Mouse (Mus musculus): ENCODE results near the gene Arhgap27. TPM values are rescaled to one million over a fixed set of nuclear protein-coding genes. Genes with fewer than 3 reads are reported as not detected.

Arhgap27 gene
- total and polyA plus RNA-seq, 3 experiments: 11.8 to 30.9 (median 26.1) TPM

DNA sequence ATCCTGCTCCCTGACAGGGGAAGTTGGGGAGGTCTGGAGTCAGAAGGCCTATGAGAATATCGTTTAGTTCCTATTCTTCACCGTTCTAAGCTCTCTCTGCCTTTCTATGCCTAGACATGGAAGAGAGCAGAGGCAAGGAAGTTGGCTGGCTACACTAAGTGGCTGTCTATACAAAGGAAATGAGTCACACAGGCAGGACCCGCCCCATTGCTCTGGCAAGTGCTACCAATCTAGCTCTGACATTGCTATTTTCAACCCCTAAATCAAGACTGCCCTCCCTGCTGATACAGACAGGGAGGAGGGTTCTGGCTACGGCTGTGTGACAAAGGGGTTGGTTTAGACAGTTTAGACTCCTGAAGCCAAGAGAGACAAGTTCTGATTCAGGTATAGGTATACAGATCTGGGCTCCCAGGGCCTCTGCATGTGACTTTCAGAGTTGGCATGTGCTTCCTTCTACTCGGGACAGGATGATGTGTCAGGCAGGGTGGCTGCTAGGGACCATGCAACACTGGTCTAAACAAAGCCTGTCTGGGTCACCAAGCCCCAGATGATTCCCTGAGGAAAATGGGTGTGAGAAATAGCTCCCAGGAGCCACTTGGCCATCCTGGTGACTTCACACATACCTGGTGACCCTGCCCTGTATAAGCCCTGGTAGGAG, 18.6 kb upstream of the Arhgap27 start:
- H3K27ac ChIP-seq (ENCODE audit: insufficient read depth, low read depth): no peak overlapping the region

DNA sequence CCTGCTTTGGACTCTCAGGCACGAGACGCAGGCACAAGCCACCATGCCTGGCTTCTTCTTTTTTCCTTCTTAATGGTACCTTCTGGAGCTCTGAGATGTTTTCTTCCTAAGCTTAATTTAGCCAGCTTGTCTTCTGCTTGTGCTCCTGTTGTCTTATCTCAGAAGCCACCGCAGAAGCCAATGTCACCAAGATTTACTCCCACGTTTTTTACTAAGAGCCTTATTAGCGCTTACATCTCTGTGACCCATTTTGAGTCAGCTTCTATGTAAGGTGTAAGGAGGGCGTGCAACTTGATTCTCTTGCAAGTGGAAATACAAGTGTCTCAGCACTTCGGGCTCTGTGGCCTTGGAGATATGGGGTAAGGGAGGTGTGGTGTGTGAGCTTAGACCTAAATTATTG, 18.0 kb upstream of the Arhgap27 start:
- TF ChIP-seq MAX (IDR thresholded peaks at IDR 0.05; ENCODE audit: low read length) (0 out of 2 replicates have a peak, but pooled peaks have one; percentile 27), POLR2A (IDR thresholded peaks at IDR 0.05; ENCODE audit: low read depth, low read length) (no peak)
- no peak overlapping the region for H3K4me3 ChIP-seq (replicated peaks in 1 of 3; ENCODE audit: low read depth in 2 of 3, low read length in 2 of 3, poor library complexity in 1 of 3)
- H3K36me3 ChIP-seq (replicated peaks in 1 of 2; ENCODE audit: control insufficient read depth in 1 of 2, insufficient read depth in 1 of 2, low read length in 1 of 2): peaks cover 36 to 79% of the 10 kb centered on the region in 2 experiments
- no peaks in the 10 kb centered on the region for H3K27me3 ChIP-seq (replicated peaks)
- H3K4me1 ChIP-seq (ENCODE audit: control insufficient read depth in 1 of 2, insufficient read depth in 2 of 2): peaks cover 23 to 87% of the 10 kb centered on the region in 2 experiments
- H3K9me3 ChIP-seq (replicated peaks; ENCODE audit: low read length): no peaks in the 10 kb centered on the region
- no peaks in the 10 kb centered on the region for H3K79me2 ChIP-seq (replicated peaks; ENCODE audit: control insufficient read depth, extremely low read depth, insufficient read depth, poor library complexity, severe bottlenecking)
- H3K9ac ChIP-seq (ENCODE audit: insufficient read depth, low read depth): no peak overlapping the region
- H3K4me2 ChIP-seq (ENCODE audit: insufficient read depth, low read depth, poor library complexity, severe bottlenecking): no peak overlapping the region
- dilution Hi-C loops (cut with MboI; ENCODE audit: extremely low pct_ligation_motif_present, extremely low pct_unique_long_range_greater_than_20kb, low sequenced_read_pairs): no loop called here
- in situ Hi-C loops (cut with MboI; ENCODE audit: low pct_ligation_motif_present, low pct_unique_long_range_greater_than_20kb, low sequenced_read_pairs): no loop called here
- no peak for DNase-seq (ENCODE audit: extremely low read depth)
- no peak overlapping the region for H3K27ac ChIP-seq (ENCODE audit: insufficient read depth, low read depth)

More for the DNA sequence above, 18.6 kb upstream of the Arhgap27 start:
- TF ChIP-seq EP300 (IDR thresholded peaks at IDR 0.05; ENCODE audit: low read length): peak; percentile 19; the same call in 1 of the 2 replicates
- no peak for TF ChIP-seq ZMIZ1 (IDR thresholded peaks at IDR 0.05; ENCODE audit: low read depth, low read length)
- 0 out of 2 replicates have a peak, but pooled peaks have one; percentile 2 for TF ChIP-seq JUN (IDR thresholded peaks at IDR 0.05; ENCODE audit: insufficient read depth, low read depth, low read length)
- no peak for TF ChIP-seq MEF2A (IDR thresholded peaks at IDR 0.05; ENCODE audit: borderline replicate concordance, low read depth, low read length)
- 0 out of 2 replicates have a peak, but pooled peaks have one; percentile 41 for TF ChIP-seq MAZ (IDR thresholded peaks at IDR 0.05; ENCODE audit: low read depth, low read length)
- TF ChIP-seq POLR2A (IDR thresholded peaks at IDR 0.05; ENCODE audit: low read depth, low read length): no peak
- 0 out of 2 replicates have a peak, but pooled peaks have one; percentile 21 for TF ChIP-seq ELF1 (IDR thresholded peaks at IDR 0.05; ENCODE audit: low read depth, low read length)
- TF ChIP-seq BHLHE40 (IDR thresholded peaks at IDR 0.05; ENCODE audit: low read depth, low read length): peak; percentile 71
- Histone ChIP-seq H3K4me3 (replicated peaks in 1 of 3; ENCODE audit: low read depth in 2 of 3, low read length in 2 of 3, poor library complexity in 1 of 3) (no peak overlapping the region), H3K9ac (ENCODE audit: insufficient read depth, low read depth) (no peak overlapping the region), H3K27me3 (replicated peaks) (no peaks in the 10 kb centered on the region), H3K79me2 (replicated peaks; ENCODE audit: control insufficient read depth, extremely low read depth, insufficient read depth, poor library complexity, severe bottlenecking) (no peaks in the 10 kb centered on the region), H3K4me2 (ENCODE audit: insufficient read depth, low read depth, poor library complexity, severe bottlenecking) (no peak overlapping the region), H3K9me3 (replicated peaks; ENCODE audit: low read length) (no peaks in the 10 kb centered on the region), H3K36me3 (replicated peaks in 1 of 2; ENCODE audit: control insufficient read depth in 1 of 2, insufficient read depth in 1 of 2, low read length in 1 of 2) (peaks cover 36 to 79% of the 10 kb centered on the region in 2 experiments), H3K4me1 (ENCODE audit: control insufficient read depth in 1 of 2, insufficient read depth in 2 of 2) (peaks cover 25 to 87% of the 10 kb centered on the region in 2 experiments)
- dilution Hi-C loops (cut with MboI; ENCODE audit: extremely low pct_ligation_motif_present, extremely low pct_unique_long_range_greater_than_20kb, low sequenced_read_pairs): no loop called here
- DNase-seq (ENCODE audit: extremely low read depth): peak; percentile 74
- in situ Hi-C loops (cut with MboI; ENCODE audit: low pct_ligation_motif_present, low pct_unique_long_range_greater_than_20kb, low sequenced_read_pairs): no loop called here

DNA sequence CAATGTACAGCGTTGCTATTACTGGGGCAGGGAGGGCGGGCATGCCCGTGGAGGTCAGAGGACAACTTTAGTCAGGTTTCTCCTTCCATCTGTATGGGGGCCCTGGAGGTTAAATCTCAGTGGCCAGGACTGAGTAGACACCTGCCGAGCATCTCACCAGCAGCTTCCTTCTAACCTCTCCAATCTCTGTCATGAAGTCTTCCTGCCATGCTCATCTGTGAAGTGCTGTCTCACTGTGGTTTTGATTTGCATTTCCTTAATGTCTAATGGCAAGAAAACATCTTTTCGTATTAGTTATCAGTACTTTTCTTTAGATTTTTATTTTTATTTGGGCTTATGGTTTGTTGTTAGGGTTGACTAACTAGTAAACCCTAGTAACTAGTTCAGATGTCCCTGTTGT, 17.0 kb upstream of the Arhgap27 start:
- Histone ChIP-seq H3K27ac (ENCODE audit: insufficient read depth, low read depth) (peak overlapping the region; percentile 42; the same call in 1 of the 2 replicates), H3K9me3 (replicated peaks; ENCODE audit: low read length) (no peaks in the 10 kb centered on the region), H3K79me2 (replicated peaks; ENCODE audit: control insufficient read depth, extremely low read depth, insufficient read depth, poor library complexity, severe bottlenecking) (no peaks in the 10 kb centered on the region), H3K4me3 (replicated peaks in 1 of 3; ENCODE audit: low read depth in 2 of 3, low read length in 2 of 3, poor library complexity in 1 of 3) (no peak overlapping the region), H3K36me3 (replicated peaks in 1 of 2; ENCODE audit: control insufficient read depth in 1 of 2, insufficient read depth in 1 of 2, low read length in 1 of 2) (peaks cover 34 to 79% of the 10 kb centered on the region in 2 experiments), H3K4me2 (ENCODE audit: insufficient read depth, low read depth, poor library complexity, severe bottlenecking) (no peak overlapping the region), H3K9ac (ENCODE audit: insufficient read depth, low read depth) (no peak overlapping the region; the same call in 1 of the 2 replicates), H3K27me3 (replicated peaks) (no peaks in the 10 kb centered on the region), H3K4me1 (ENCODE audit: control insufficient read depth in 1 of 2, insufficient read depth in 2 of 2) (peaks cover 30 to 94% of the 10 kb centered on the region in 2 experiments)
- peak; percentile 68 for DNase-seq (ENCODE audit: extremely low read depth)
- in situ Hi-C loops (cut with MboI; ENCODE audit: low pct_ligation_motif_present, low pct_unique_long_range_greater_than_20kb, low sequenced_read_pairs): no loop called here
- dilution Hi-C loops (cut with MboI; ENCODE audit: extremely low pct_ligation_motif_present, extremely low pct_unique_long_range_greater_than_20kb, low sequenced_read_pairs): no loop called here
- peak; percentile 74; the same call in 1 of the 2 replicates for TF ChIP-seq MAFK (IDR thresholded peaks at IDR 0.05; ENCODE audit: insufficient replicate concordance, low read length)
- no peak for TF ChIP-seq RAD21 (IDR thresholded peaks at IDR 0.05; ENCODE audit: low read depth, low read length)
- 0 out of 2 replicates have a peak, but pooled peaks have one; percentile 10 for TF ChIP-seq JUND (conservative IDR thresholded peaks at IDR 0.05; ENCODE audit: low read depth, low read length)
- TF ChIP-seq MXI1 (IDR thresholded peaks at IDR 0.05; ENCODE audit: low read depth, low read length): no peak
- peak; percentile 62; the same call in 1 of the 2 replicates for TF ChIP-seq EP300 (IDR thresholded peaks at IDR 0.05; ENCODE audit: low read length)
- peak; percentile 13; the same call in 1 of the 2 replicates for TF ChIP-seq ELF1 (IDR thresholded peaks at IDR 0.05; ENCODE audit: low read depth, low read length)
- no peak for TF ChIP-seq CHD2 (IDR thresholded peaks at IDR 0.05; ENCODE audit: low read length)
- TF ChIP-seq ETS1 (conservative IDR thresholded peaks at IDR 0.05; ENCODE audit: low read depth, low read length): 0 out of 2 replicates have a peak, but pooled peaks have one; percentile 17
